Mouse (Mus musculus): ENCODE measurements around the gene Ric8a. TPM values are rescaled to one million over a fixed set of nuclear protein-coding genes. Genes with fewer than 3 reads are reported as not detected.

Gene Ric8a
- total and polyA plus RNA-seq, 3 experiments = 52.3 to 63.4 TPM; not detected in 1

DNA sequence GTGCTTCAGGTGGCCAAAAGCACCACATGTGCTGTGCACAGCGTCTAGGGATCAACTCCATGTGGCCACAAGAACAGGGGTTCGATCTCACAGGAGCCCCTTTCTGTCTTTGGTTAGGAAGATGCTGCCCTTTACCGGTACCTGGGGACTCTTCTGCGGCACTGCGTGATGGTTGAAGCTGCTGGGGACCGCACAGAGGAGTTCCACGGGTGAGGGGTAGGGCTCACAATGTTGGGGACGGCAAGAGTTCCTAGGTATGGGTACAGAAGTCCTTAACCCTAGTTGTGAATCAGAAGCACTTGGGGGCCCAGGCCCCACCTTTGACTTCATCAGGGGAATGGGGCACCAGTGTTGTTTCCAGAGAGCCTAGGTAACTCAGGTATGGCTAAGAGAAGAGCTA lies 2.0 kb downstream of the Ric8a start:
- H3K27me3 ChIP-seq (ENCODE audit: control insufficient read depth in 1 of 2, insufficient read depth in 2 of 2, low read length in 2 of 2) = no peaks in the 10 kb centered on the region
- H3K4me3 ChIP-seq (ENCODE audit: control insufficient read depth in 1 of 2, insufficient read depth in 1 of 2, low read depth in 2 of 2, low read length in 2 of 2) = peak overlapping the region in 1 of 2 experiments; percentile 84; a peak in 1 of 4 replicates
- peaks cover 3 to 8% of the 10 kb centered on the region in 2 experiments for H3K36me3 ChIP-seq (ENCODE audit: control insufficient read depth in 1 of 2, insufficient read depth in 2 of 2, low read length in 2 of 2)
- DNase-seq (ENCODE audit: low read depth, low spot score) = no peak
- no peak for TF ChIP-seq MYC (IDR thresholded peaks at IDR 0.05; ENCODE audit: low read depth, low read length)
- no peak for TF ChIP-seq ZKSCAN1 (IDR thresholded peaks at IDR 0.05; ENCODE audit: low read depth, low read length)
- TF ChIP-seq MYB (IDR thresholded peaks at IDR 0.05; ENCODE audit: low read depth, low read length) = no peak
- no peak for TF ChIP-seq TBP (IDR thresholded peaks at IDR 0.05; ENCODE audit: low read depth, low read length)
- TF ChIP-seq MAX (IDR thresholded peaks at IDR 0.05; ENCODE audit: low read length) = no peak
- no peak for TF ChIP-seq NRF1 (IDR thresholded peaks at IDR 0.05; ENCODE audit: insufficient read depth, low read depth, low read length, poor library complexity, severe bottlenecking)
- TF ChIP-seq USF2 (IDR thresholded peaks at IDR 0.05; ENCODE audit: borderline replicate concordance in 1 of 2, insufficient read depth in 1 of 2, low read depth in 1 of 2, low read length in 2 of 2) = no peak
- TF ChIP-seq CTCF (IDR thresholded peaks at IDR 0.05 in 2 of 3, conservative IDR thresholded peaks at IDR 0.05 in 1 of 3; ENCODE audit: control insufficient read depth in 1 of 3, insufficient read depth in 1 of 3, low read depth in 2 of 3, low read length in 3 of 3, poor library complexity in 1 of 3, severe bottlenecking in 1 of 3) = no peak
- TF ChIP-seq RAD21 (IDR thresholded peaks at IDR 0.05; ENCODE audit: low read depth, low read length) = no peak
- TF ChIP-seq ETS1 (IDR thresholded peaks at IDR 0.05; ENCODE audit: low read depth, low read length) = no peak
- TF ChIP-seq JUND (IDR thresholded peaks at IDR 0.05; ENCODE audit: low read depth, low read length) = no peak
- TF ChIP-seq POLR2A (IDR thresholded peaks at IDR 0.05; ENCODE audit: control insufficient read depth in 1 of 2, insufficient read depth in 1 of 2, low read depth in 1 of 2, low read length in 2 of 2, poor library complexity in 1 of 2) = no peak
- no peak for TF ChIP-seq TCF12 (IDR thresholded peaks at IDR 0.05; ENCODE audit: low read depth, low read length)
- TF ChIP-seq CHD2 (IDR thresholded peaks at IDR 0.05; ENCODE audit: low read length) = no peak
- peaks cover 3 to 19% of the 10 kb centered on the region in 2 experiments; a peak in 3 of 4 replicates for H3K4me1 ChIP-seq (ENCODE audit: control insufficient read depth in 1 of 2, insufficient read depth in 2 of 2, low read length in 2 of 2)
- 0 out of 2 replicates have a peak overlapping the region, but pooled peaks have one; percentile 80 for H3K9ac ChIP-seq (ENCODE audit: control insufficient read depth, low read depth, low read length, poor library complexity, severe bottlenecking)
- H3K9me3 ChIP-seq (replicated peaks; ENCODE audit: insufficient read depth, low read length) = no peaks in the 10 kb centered on the region
- H3K27ac ChIP-seq (ENCODE audit: control insufficient read depth, low read depth, low read length) = no peak overlapping the region
- H3K79me2 ChIP-seq (ENCODE audit: control insufficient read depth, insufficient read depth, low read length, poor library complexity) = peaks cover 37% of the 10 kb centered on the region

DNA sequence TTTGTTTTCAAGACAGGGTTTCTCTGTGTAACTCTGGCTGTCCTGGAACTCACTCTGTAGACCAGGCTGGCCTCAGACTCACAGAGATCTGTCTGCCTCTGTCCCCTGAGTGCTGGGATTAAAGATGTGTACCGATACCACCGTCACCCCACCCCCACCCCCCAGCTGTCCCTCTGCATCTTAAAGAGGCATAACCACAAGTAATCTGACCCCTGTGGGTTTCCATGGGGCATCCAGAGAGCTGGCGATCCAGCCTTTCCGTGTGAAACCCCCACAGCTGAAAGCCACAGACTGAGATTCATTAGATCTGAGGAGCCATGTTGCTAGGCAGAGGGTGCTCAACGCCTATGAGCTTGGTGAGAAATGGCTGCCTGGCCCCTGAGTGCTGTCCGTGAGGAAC lies 3.2 kb downstream of the Ric8a start:
- H3K4me1 ChIP-seq (ENCODE audit: control insufficient read depth in 1 of 2, insufficient read depth in 2 of 2, low read length in 2 of 2) = peaks cover 3 to 17% of the 10 kb centered on the region in 2 experiments; a peak in 3 of 4 replicates
- H3K27ac ChIP-seq (ENCODE audit: control insufficient read depth, low read depth, low read length) = no peak overlapping the region
- no peaks in the 10 kb centered on the region for H3K9me3 ChIP-seq (replicated peaks; ENCODE audit: insufficient read depth, low read length)
- H3K9ac ChIP-seq (ENCODE audit: control insufficient read depth, low read depth, low read length, poor library complexity, severe bottlenecking) = no peak overlapping the region
- H3K79me2 ChIP-seq (ENCODE audit: control insufficient read depth, insufficient read depth, low read length, poor library complexity) = peaks cover 30% of the 10 kb centered on the region
- H3K4me3 ChIP-seq (ENCODE audit: control insufficient read depth in 1 of 2, insufficient read depth in 1 of 2, low read depth in 2 of 2, low read length in 2 of 2) = no peak overlapping the region
- DNase-seq (ENCODE audit: low read depth, low spot score) = no peak
- H3K27me3 ChIP-seq (ENCODE audit: control insufficient read depth in 1 of 2, insufficient read depth in 2 of 2, low read length in 2 of 2) = no peaks in the 10 kb centered on the region
- TF ChIP-seq CHD1 (IDR thresholded peaks at IDR 0.05; ENCODE audit: low read depth, low read length) (no peak), ELF1 (IDR thresholded peaks at IDR 0.05; ENCODE audit: low read depth, low read length) (no peak), CTCF (IDR thresholded peaks at IDR 0.05 in 2 of 3, conservative IDR thresholded peaks at IDR 0.05 in 1 of 3; ENCODE audit: control insufficient read depth in 1 of 3, insufficient read depth in 1 of 3, low read depth in 2 of 3, low read length in 3 of 3, poor library complexity in 1 of 3, severe bottlenecking in 1 of 3) (no peak), RAD21 (IDR thresholded peaks at IDR 0.05; ENCODE audit: low read depth, low read length) (no peak), EP300 (IDR thresholded peaks at IDR 0.05; ENCODE audit: low read depth in 1 of 2, low read length in 2 of 2) (no peak), MAFK (IDR thresholded peaks at IDR 0.05; ENCODE audit: borderline replicate concordance, low read depth, low read length) (no peak), HCFC1 (IDR thresholded peaks at IDR 0.05; ENCODE audit: low read depth, low read length) (no peak), ZKSCAN1 (IDR thresholded peaks at IDR 0.05; ENCODE audit: low read depth, low read length) (no peak), JUND (IDR thresholded peaks at IDR 0.05; ENCODE audit: low read depth, low read length) (no peak), POLR2AphosphoS5 (IDR thresholded peaks at IDR 0.05; ENCODE audit: borderline replicate concordance, low read depth, low read length) (no peak)
- peaks cover 3 to 8% of the 10 kb centered on the region in 2 experiments for H3K36me3 ChIP-seq (ENCODE audit: control insufficient read depth in 1 of 2, insufficient read depth in 2 of 2, low read length in 2 of 2)
